Mouse (Mus musculus): ENCODE data around the gene Paf1. TPM values are rescaled to one million over a fixed set of nuclear protein-coding genes. Genes with fewer than 3 reads are reported as not detected.
A peak's percentile ranks its signal among the peaks of the same experiment; 100 is the strongest.

Paf1 gene
- polyA plus RNA-seq (2014; fragmentation: Nextera tagmentation; extraction: Ambion mirVana): 80.0 and 81.4 TPM in 2 replicates

GRCm38 (mm10) chr7:28392429-28393271 lies at the start of gene Paf1, which contains the start of gene Med29:
TSS of gene Paf1 (plus strand) at chr7:28392951.
TSS of gene Med29 (minus strand) at chr7:28392708.
- Histone ChIP-seq H3K27me3 (ENCODE audit: control insufficient read depth, insufficient read depth, low read length) (no peaks in the 10 kb centered on the region), H3K36me3 (replicated peaks; ENCODE audit: control insufficient read depth, insufficient read depth, low read depth, low read length) (peaks cover 3% of the 10 kb centered on the region), H3K4me2 (ENCODE audit: low read depth, low read length) (peak within 1 kb of the TSS; percentile 89), H3K27ac (replicated peaks; ENCODE audit: low read depth, low read length) (0 out of 2 replicates have a peak within 1 kb of the TSS, but pooled peaks have one; percentile 3), H3K4me3 (ENCODE audit: low read depth, low read length) (peak within 1 kb of the TSS; percentile 79), H3K9ac (replicated peaks; ENCODE audit: low read length) (peak within 1 kb of the TSS; percentile 74), H3K4me1 (ENCODE audit: control insufficient read depth, insufficient read depth, low read length) (no peaks in the 10 kb centered on the region), H3K9me3 (replicated peaks; ENCODE audit: control insufficient read depth, low read length) (no peaks in the 10 kb centered on the region)
- ATAC-seq (replicated peaks; ENCODE audit: insufficient number of reproducible peaks, low FRiP score, low TSS enrichment, low read depth) (peak; percentile 97), DNase-seq (ENCODE audit: low spot score) (peak; percentile 98)
- WGBS: under 1% methylated on average over 58 of the region's 58 CpGs

GRCm38 (mm10) chr7:28344637-28345036 lies 48.1 kb upstream of the Paf1 start:
- Histone ChIP-seq H3K36me3 (replicated peaks; ENCODE audit: control insufficient read depth, insufficient read depth, low read depth, low read length) (no peaks in the 10 kb centered on the region), H3K9ac (replicated peaks; ENCODE audit: low read length) (no peak overlapping the region), H3K27ac (replicated peaks; ENCODE audit: low read depth, low read length) (no peak overlapping the region), H3K4me2 (ENCODE audit: low read depth, low read length) (no peak overlapping the region), H3K9me3 (replicated peaks; ENCODE audit: control insufficient read depth, low read length) (no peaks in the 10 kb centered on the region), H3K4me3 (ENCODE audit: low read depth, low read length) (no peak overlapping the region), H3K27me3 (ENCODE audit: control insufficient read depth, insufficient read depth, low read length) (no peaks in the 10 kb centered on the region), H3K4me1 (ENCODE audit: control insufficient read depth, insufficient read depth, low read length) (no peaks in the 10 kb centered on the region)
- WGBS: 5% methylated on average over 4 of the region's 4 CpGs
- peak; percentile 84 for DNase-seq (ENCODE audit: low spot score)
- no peak for ATAC-seq (replicated peaks; ENCODE audit: insufficient number of reproducible peaks, low FRiP score, low TSS enrichment, low read depth)

- Histone ChIP-seq H3K36me3 (replicated peaks; ENCODE audit: control insufficient read depth, insufficient read depth, low read depth, low read length) (no peaks in the 10 kb centered on the region; the same call in 1 of the 2 replicates), H3K9ac (replicated peaks; ENCODE audit: low read length) (no peak overlapping the region), H3K4me3 (ENCODE audit: low read depth, low read length) (no peak overlapping the region), H3K4me1 (ENCODE audit: control insufficient read depth, insufficient read depth, low read length) (no peaks in the 10 kb centered on the region), H3K27me3 (ENCODE audit: control insufficient read depth, insufficient read depth, low read length) (no peaks in the 10 kb centered on the region), H3K27ac (replicated peaks; ENCODE audit: low read depth, low read length) (no peak overlapping the region), H3K9me3 (replicated peaks; ENCODE audit: control insufficient read depth, low read length) (no peaks in the 10 kb centered on the region), H3K4me2 (ENCODE audit: low read depth, low read length) (no peak overlapping the region)
- 74% methylated on average over 3 of the region's 3 CpGs for WGBS
- DNase-seq (ENCODE audit: low spot score) (no peak), ATAC-seq (replicated peaks; ENCODE audit: insufficient number of reproducible peaks, low FRiP score, low TSS enrichment, low read depth) (no peak)
These were observed 45.0 kb upstream of the Paf1 start for GRCm38 (mm10) chr7:28347746-28348145.

DNA sequence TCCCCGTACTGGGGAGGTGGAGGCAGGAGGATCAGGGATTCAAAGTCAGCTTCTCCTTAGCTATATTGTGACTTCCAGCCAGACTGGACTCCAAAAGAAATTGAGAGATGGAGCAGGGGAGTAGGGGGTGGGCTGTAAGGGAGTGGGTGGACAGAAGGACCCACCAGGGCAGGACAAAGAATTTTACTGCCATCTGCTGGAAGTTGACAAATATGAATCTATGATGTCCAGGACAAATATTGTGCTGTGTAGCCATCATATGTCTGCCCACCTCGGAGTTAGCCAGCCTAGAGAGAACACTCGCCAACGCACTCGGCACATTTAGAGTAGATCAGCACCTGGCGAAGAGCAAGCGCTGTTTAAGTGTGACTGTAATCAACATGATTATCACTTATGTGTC lies 44.1 kb upstream of the Paf1 start:
- H3K4me3 ChIP-seq (ENCODE audit: low read depth, low read length): no peak overlapping the region
- no peak overlapping the region for H3K9ac ChIP-seq (replicated peaks; ENCODE audit: low read length)
- no peaks in the 10 kb centered on the region for H3K4me1 ChIP-seq (ENCODE audit: control insufficient read depth, insufficient read depth, low read length)
- H3K9me3 ChIP-seq (replicated peaks; ENCODE audit: control insufficient read depth, low read length): no peaks in the 10 kb centered on the region
- H3K36me3 ChIP-seq (replicated peaks; ENCODE audit: control insufficient read depth, insufficient read depth, low read depth, low read length): peaks cover 5% of the 10 kb centered on the region
- WGBS: 89% methylated on average over 7 of the region's 7 CpGs
- no peak overlapping the region for H3K4me2 ChIP-seq (ENCODE audit: low read depth, low read length)
- no peak overlapping the region for H3K27ac ChIP-seq (replicated peaks; ENCODE audit: low read depth, low read length)
- DNase-seq (ENCODE audit: low spot score) (peak; percentile 53), ATAC-seq (replicated peaks; ENCODE audit: insufficient number of reproducible peaks, low FRiP score, low TSS enrichment, low read depth) (no peak)
- H3K27me3 ChIP-seq (ENCODE audit: control insufficient read depth, insufficient read depth, low read length): no peaks in the 10 kb centered on the region

- Histone ChIP-seq H3K4me1 (ENCODE audit: control insufficient read depth, insufficient read depth, low read length) (no peaks in the 10 kb centered on the region), H3K27ac (replicated peaks; ENCODE audit: low read depth, low read length) (peak within 1 kb of the TSS; percentile 86), H3K4me3 (ENCODE audit: low read depth, low read length) (peak within 1 kb of the TSS; percentile 94), H3K9me3 (replicated peaks; ENCODE audit: control insufficient read depth, low read length) (no peaks in the 10 kb centered on the region), H3K27me3 (ENCODE audit: control insufficient read depth, insufficient read depth, low read length) (no peaks in the 10 kb centered on the region), H3K4me2 (ENCODE audit: low read depth, low read length) (peak within 1 kb of the TSS; percentile 79), H3K36me3 (replicated peaks; ENCODE audit: control insufficient read depth, insufficient read depth, low read depth, low read length) (peaks cover 13% of the 10 kb centered on the region), H3K9ac (replicated peaks; ENCODE audit: low read length) (peak within 1 kb of the TSS; percentile 97)
- under 1% methylated on average over 49 of the region's 50 CpGs for WGBS
- DNase-seq (ENCODE audit: low spot score) (peak; percentile 99), ATAC-seq (replicated peaks; ENCODE audit: insufficient number of reproducible peaks, low FRiP score, low TSS enrichment, low read depth) (peak; percentile 88)
These were observed 42.4 kb upstream of the Paf1 start, which contains the start of gene Rps16 for GRCm38 (mm10) chr7:28350155-28350883. TSS of gene Rps16 (plus strand) at chr7:28350652.

GRCm38 (mm10) chr7:28351676-28352191 lies 41.0 kb upstream of the Paf1 start:
- no peak for ATAC-seq (replicated peaks; ENCODE audit: insufficient number of reproducible peaks, low FRiP score, low TSS enrichment, low read depth)
- Histone ChIP-seq H3K9me3 (replicated peaks; ENCODE audit: control insufficient read depth, low read length) (no peaks in the 10 kb centered on the region), H3K27me3 (ENCODE audit: control insufficient read depth, insufficient read depth, low read length) (no peaks in the 10 kb centered on the region), H3K36me3 (replicated peaks; ENCODE audit: control insufficient read depth, insufficient read depth, low read depth, low read length) (peaks cover 13% of the 10 kb centered on the region), H3K4me3 (ENCODE audit: low read depth, low read length) (peak overlapping the region; percentile 94), H3K27ac (replicated peaks; ENCODE audit: low read depth, low read length) (no peak overlapping the region), H3K4me1 (ENCODE audit: control insufficient read depth, insufficient read depth, low read length) (no peaks in the 10 kb centered on the region), H3K4me2 (ENCODE audit: low read depth, low read length) (peak overlapping the region; percentile 79), H3K9ac (replicated peaks; ENCODE audit: low read length) (peak overlapping the region; percentile 97)
- 36% methylated on average over 4 of the region's 4 CpGs for WGBS
- no peak for DNase-seq (ENCODE audit: low spot score)

GRCm38 (mm10) chr7:28353267-28353666 lies 39.5 kb upstream of the Paf1 start:
- ATAC-seq (replicated peaks; ENCODE audit: insufficient number of reproducible peaks, low FRiP score, low TSS enrichment, low read depth) (no peak), DNase-seq (ENCODE audit: low spot score) (no peak)
- Histone ChIP-seq H3K27ac (replicated peaks; ENCODE audit: low read depth, low read length) (no peak overlapping the region), H3K4me1 (ENCODE audit: control insufficient read depth, insufficient read depth, low read length) (peaks cover 5% of the 10 kb centered on the region), H3K9me3 (replicated peaks; ENCODE audit: control insufficient read depth, low read length) (no peaks in the 10 kb centered on the region), H3K4me2 (ENCODE audit: low read depth, low read length) (no peak overlapping the region), H3K9ac (replicated peaks; ENCODE audit: low read length) (no peak overlapping the region), H3K4me3 (ENCODE audit: low read depth, low read length) (no peak overlapping the region), H3K36me3 (replicated peaks; ENCODE audit: control insufficient read depth, insufficient read depth, low read depth, low read length) (peaks cover 13% of the 10 kb centered on the region), H3K27me3 (ENCODE audit: control insufficient read depth, insufficient read depth, low read length) (no peaks in the 10 kb centered on the region)
- 95% methylated on average over 2 of the region's 2 CpGs for WGBS
